Mouse (Mus musculus) WW6 (cell line): ENCODE measurements around the gene Adgre1.
"Not testable (repeated sequence)": the region's sequence is repeated elsewhere in the genome, so short reads cannot be mapped to it uniquely, and the experiment has no call there.

ENCODE experiments used
- DNase-seq: peaks from one replicate; pipeline ENCODE4 v3.0.0-alpha.2; 2013; ENCODE audit warnings: low read depth, low spot score

Gene Adgre1

DNA sequence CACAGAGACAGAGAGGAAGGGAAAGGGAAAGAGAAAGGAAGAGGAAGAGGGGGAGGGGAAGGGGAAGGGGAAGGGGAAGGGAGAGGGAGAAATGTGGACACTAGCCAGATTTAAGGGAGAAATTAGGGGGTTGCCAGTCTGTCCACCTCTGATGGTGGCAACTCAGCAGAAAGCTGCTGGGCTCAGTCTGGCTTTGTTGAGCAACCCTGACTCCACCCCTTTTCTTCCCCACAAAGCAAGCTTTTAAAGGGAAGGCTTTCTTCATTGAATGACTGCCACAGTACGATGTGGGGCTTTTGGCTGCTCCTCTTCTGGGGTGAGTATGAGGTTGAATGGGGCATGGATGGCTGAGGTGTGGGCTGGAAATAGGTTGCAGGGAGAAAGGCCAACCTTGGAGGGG, at the start of gene Adgre1:
Gene Adgre1, plus strand, starts transcription at position 251 of the 400 bp plus-strand sequence.
- DNase-seq = no peak

DNA sequence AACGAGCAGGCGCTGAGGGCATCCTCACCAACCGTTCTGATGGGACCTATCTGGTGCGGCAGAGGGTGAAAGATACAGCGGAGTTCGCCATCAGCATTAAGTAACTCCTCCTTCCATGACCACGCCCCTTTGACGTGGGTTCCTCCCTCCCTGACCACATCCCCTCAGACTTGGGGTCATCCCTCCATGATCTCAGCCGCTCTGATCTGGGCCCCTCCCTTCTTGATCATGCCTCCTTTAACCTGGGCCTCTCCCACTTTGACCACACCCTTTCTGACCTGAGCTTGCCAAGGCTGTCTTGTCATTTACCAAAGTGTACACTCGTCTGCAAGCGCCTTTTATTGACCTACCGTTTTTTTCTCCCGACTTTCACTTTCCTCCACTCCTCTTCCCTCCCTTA, 46.7 kb upstream of the Adgre1 start:
- peak; percentile 48 for DNase-seq

- DNase-seq = no peak
Observed at GRCm38 (mm10) chr17:57327615-57328014, 30.9 kb upstream of the Adgre1 start.

DNA sequence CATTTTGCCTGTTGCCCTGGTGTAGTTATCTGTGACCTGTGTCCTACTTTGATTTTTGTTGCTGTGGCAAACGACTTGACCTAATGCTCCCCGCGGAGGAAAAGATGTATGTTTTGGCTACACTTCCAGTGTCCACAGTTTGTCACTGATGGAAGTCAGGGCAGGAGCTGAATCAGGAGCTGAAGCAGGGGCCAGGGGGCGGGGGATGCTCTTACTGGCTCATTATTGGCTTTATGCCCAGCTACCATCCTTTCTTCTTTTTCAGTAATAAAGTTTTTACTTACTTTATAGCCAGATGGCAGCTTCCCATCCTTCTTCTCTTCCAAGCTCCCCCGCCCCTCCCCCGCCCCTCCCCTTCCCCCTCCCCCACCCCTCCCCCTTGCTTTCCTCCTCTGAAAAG, 29.5 kb upstream of the Adgre1 start:
- DNase-seq = no peak

- DNase-seq = no peak
Observed at GRCm38 (mm10) chr17:57330993-57331392, 27.5 kb upstream of the Adgre1 start.

DNA sequence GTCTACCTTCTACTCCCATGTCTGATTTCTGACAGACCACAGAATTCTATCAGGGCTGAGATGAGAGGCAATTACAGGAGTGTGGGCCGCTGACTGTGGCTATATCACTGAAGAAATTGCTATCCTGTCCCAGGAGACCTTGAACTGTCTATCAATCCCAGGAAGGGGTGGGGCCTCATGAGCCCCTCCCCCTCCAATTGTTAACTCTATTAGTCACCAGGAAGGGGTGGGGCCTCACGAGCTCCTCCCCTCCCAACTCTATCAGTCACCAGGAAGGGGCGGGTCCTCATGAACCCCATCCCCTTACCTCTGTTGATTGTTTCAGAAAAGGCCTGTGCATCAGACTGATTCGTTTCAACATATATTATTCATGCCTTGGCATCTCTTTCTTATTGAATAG, 26.2 kb upstream of the Adgre1 start:
- DNase-seq = peak; percentile 29

GRCm38 (mm10) chr17:57334001-57334760, 24.3 kb upstream of the Adgre1 start:
- DNase-seq = no peak

- DNase-seq = peak; percentile 39
Observed at GRCm38 (mm10) chr17:57334761-57335150, 23.7 kb upstream of the Adgre1 start.

GRCm38 (mm10) chr17:57335194-57335593, 23.3 kb upstream of the Adgre1 start:
- DNase-seq = not testable (repeated sequence)

DNA sequence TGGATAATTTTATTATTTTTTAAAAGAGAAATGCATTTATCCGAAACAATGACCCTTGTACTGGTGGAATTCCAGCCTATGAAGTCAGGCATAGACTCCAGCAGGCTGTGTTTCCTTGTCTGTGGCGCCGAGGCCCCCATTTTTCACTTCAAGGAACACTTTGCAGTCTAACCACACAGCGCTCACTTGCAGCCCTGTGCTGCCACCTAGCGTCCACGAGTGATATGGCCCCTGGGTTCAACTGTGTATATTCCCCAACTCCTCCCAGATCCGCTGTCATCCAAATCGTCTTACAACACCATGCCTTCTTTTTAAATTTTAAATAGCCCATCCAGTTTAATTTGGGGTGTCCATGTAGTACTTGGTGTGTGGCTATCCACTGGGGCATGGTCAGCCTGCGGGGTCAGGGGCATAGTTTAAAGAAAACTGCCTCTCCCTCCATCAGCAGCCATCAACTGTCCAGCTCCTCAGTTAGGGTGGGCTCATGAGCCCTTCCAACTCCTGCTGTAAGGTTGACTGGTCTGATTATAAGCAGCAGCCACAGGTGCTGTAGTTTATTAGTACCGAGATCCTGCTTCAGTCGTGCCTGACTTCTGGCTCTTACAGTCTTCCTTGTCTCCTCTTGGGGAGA, 22.7 kb upstream of the Adgre1 start:
- DNase-seq = peak; percentile 53

DNA sequence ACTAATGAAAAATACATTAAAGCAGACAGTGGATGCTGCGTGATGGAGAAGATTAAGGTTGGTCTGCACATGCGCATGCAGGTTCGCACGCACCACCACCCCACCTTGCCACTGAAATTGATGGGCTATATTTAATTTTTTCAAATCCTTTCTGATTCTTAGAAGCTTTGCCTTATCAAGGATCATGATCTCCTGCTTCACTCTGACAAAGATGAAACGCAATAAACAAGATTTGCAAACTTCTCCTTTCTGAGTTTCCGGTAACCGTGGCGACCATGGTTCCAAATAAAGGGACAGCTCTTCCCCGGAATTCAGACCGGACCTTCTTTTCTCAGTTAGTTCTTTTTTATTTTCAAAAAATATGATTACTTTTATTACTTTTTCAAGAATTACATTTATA, 20.5 kb upstream of the Adgre1 start:
- no peak for DNase-seq

DNA sequence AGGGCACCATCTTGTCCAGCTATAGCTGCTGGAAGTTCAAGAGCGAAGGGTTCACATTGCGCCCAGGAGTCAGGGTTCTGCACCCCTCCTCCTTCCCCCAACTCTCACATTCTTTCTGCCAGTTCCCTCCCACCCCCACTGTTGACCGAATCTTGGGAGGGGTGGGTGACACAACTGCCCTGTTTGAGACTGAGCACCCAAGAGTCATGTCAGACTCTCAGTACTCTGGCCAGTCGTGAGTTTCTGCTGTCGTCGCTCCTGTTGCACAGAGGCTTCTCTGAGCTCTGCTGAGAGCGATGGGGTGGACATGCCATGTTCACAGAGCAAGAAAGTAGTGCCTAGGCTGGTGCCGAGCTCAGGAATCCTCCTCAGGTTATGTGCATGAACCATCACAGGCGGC, 19.2 kb upstream of the Adgre1 start:
- DNase-seq = no peak

DNA sequence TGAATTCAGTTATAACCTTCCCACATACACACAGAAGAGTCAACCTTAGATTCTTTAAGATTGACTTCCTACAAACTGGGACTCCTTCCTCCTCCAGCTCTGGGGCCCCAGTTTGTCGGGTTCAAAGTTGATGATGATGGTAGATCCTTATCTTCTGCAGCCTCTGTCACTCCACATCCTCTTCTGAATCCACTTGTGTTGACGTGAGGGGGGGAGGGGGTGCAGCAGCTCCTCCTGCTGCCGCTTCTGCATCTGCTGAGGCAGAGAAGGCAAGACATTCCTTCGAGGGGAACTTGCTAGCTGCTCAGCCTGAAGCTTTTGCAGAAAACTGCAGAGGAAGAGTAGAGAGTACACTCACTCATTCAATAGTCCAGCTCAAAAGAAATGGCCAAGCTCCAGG, 16.9 kb upstream of the Adgre1 start:
- DNase-seq = no peak

DNA sequence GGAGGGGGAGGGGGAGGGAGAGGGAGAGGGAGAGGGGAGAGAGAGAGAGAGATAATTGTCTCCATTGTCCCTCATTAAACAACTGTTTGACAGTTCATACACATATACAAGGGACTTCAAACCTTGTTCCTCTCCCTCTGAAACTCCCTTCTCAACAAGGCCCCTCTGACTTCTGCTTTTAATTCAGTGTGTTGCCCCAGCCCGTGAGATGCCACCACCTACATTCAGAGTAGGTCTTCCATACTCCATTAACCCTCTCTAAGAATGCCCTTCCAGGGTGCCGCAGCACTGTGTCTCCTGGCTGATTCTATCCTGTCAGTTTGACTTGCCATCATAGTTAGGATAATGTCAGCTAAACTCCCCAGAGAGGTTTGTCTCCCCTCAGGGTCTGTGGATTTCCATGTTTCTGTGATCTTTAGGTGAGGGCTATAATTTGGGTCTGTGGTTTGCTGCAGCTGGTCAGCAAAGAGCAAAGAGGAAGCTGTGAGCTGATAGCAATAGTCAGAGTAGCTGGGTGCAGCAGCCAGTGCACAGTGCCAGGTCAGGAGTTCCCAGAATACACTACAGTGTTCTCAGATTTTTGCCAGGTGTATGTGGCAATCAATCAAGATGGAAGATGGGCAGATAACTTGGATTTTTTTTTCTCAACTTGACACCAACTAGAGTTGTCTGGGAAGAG, 14.3 kb upstream of the Adgre1 start:
- DNase-seq = no peak

DNA sequence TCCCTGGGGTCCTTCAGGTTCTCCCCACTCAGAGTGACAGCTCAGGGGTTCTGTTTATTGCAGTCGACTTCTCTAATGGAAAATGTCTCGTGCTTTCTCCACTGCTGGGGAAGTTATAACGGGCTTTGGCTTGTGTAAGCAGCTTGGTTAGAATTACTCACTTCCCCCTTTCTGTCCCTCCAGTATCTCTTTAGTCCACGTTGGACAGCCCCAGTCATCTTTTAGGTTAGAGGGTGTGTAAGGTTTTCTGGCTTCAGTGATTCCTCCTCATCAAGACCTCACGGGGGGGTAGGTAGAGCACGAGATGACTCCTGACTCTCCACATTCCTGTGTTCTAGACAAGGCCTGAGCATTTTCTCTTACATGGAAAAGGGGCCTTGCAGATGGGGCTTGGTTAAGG, 11.5 kb upstream of the Adgre1 start:
- DNase-seq = no peak

DNA sequence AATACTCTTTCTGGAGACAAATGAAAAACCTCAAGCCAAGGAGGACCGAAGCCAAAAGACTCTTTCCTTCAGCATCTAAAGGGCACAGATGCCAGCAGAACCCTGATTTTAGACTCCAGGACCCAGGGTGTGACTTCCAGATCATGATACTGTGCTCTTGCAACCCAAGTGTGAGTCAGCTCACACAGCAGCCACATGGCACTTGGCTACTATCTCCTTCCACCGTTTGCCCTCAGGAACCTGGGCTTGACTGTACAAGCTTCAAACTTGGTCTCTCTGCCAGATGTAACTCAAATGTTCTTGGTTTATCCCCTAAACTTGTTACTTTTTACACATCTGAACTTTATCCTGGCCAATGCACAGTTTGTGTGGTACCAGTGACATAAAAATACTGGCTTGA, 10.7 kb upstream of the Adgre1 start:
- DNase-seq = no peak

DNA sequence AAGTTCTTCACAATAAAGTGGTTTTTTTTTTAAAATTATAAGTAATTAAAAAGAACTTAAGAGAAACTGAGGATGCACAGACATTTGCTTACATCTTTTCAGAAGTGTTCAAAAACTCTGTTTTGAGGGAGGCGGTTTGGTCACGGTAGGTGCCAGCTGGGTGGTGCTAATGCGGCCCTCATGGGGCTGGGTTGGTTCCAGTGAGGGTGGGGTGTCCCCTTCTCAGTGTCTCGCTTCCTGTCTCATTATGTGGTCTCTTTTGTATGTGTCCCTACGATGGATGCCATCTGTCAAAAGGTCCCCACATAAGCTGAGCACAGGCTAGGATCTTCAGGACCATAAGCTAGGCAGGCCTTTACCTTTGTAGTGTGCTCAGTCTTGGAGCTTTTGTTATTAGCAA, 9.4 kb upstream of the Adgre1 start:
- no peak for DNase-seq

DNA sequence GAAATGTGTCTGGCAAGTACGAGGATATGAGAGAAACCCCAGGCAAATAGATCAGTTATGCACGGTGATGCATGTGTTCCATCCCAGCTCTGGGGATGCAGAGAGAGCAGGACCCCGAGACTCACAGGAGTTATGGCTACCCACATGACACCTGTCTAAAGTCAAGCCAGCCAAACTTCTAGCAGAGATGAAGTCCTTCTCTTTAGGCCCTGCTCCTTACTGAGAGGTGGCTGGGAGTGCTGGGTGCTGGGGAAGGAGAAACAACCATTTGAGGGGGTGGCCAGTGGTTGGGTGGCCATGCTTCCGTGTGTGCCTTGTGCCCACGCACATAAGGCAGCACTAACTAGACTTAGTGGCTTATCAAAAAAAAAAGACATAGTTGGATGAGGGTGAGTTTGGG, 8.3 kb upstream of the Adgre1 start:
- DNase-seq = no peak

DNA sequence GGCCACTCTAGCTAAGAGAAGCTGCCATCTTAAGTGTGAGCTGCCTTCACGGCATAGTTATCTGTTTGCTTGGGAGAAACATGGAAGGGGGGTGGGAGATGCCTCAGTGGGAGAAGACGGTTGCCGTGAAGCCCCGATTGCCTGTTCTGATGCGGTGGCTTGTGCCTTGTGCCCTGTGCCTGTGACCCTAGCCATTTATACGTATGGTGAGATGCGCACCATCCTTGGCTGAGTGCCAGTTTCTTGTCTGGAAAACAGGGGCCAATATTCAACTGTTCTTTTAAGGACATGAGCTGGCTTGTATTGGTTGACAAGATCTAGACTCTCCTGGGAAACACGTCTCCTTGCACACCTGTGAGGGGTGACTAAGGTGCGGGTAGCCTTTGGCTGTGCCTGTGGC, 7.4 kb upstream of the Adgre1 start:
- no peak for DNase-seq

DNA sequence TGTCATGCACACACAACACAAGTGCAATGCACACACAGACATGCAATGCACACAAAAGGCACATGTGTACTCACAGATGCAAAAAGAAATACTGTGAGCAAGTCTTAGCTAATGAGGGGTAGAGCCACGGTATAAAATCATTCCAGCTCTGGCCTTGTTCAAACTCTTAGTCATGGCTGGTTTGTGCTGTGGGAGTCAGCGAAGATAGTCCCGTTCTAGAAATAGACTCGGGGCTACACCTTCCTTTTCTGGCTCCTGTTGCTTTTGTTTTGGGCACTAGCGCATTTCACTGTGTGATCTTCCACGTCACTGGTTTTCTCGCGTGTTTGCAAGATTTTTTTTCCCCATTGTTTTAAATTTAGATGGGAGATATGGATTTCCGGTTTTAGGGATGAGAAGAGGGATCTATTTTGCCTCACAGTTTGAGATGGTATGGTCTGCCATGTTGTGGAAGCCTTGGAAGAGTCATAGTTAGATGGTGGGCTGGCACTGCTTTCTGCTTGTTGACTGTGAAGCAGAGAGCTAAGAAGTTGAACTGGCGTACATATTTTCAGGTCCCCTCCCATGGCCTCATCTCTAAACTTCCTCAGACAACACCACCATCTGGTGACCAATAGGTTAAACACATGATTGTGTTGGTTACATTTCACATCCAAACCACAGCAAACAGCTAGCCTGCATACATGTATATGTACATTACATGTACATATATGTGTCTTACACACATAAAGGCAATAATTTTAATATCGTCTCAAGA, 1.2 kb downstream of the Adgre1 start:
- no peak for DNase-seq
